Mouse (Mus musculus) 3134 (cell line): ENCODE measurements around the gene Slc35a1.
A peak's percentile ranks its signal among the peaks of the same experiment; 100 is the strongest.
"Not testable (repeated sequence)": the region's sequence is repeated elsewhere in the genome, so short reads cannot be mapped to it uniquely, and the experiment has no call there.

Experiments
- DNase-seq: peaks from one replicate; pipeline ENCODE4 v3.0.0-alpha.2; 2011; ENCODE audit warnings: low spot score; ENCODE audit not compliant: insufficient read length; ENCODE audit errors: extremely low read depth

Gene Slc35a1

GRCm38 (mm10) chr4:34686874-34687567 is at the start of gene Slc35a1:
TSS of gene Slc35a1 (minus strand) at chr4:34687438.
- DNase-seq, result peak; percentile 96

- no peak for DNase-seq
Observed at GRCm38 (mm10) chr4:34734461-34734860, 47.2 kb upstream of the Slc35a1 start.

- not testable (repeated sequence) for DNase-seq
Observed at GRCm38 (mm10) chr4:34733415-34733814, 46.2 kb upstream of the Slc35a1 start.

- peak; percentile 16 for DNase-seq
Observed at GRCm38 (mm10) chr4:34729851-34730341, 42.7 kb upstream of the Slc35a1 start, which contains the start of gene Cfap206. TSS of gene Cfap206 (minus strand) at chr4:34730206.

- DNase-seq, result not testable (repeated sequence)
Observed at GRCm38 (mm10) chr4:34725710-34726109, 38.5 kb upstream of the Slc35a1 start.

- no peak for DNase-seq
Observed at GRCm38 (mm10) chr4:34724306-34724705, 37.1 kb upstream of the Slc35a1 start.

GRCm38 (mm10) chr4:34723186-34723585 is 35.9 kb upstream of the Slc35a1 start:
- DNase-seq, result peak; percentile 38

GRCm38 (mm10) chr4:34720127-34720895 is 33.1 kb upstream of the Slc35a1 start:
- DNase-seq, result no peak

GRCm38 (mm10) chr4:34719421-34719820 is 32.2 kb upstream of the Slc35a1 start:
- no peak for DNase-seq

- no peak for DNase-seq
Observed at GRCm38 (mm10) chr4:34715062-34715461, 27.8 kb upstream of the Slc35a1 start.

GRCm38 (mm10) chr4:34708127-34708526 is 20.9 kb upstream of the Slc35a1 start:
- DNase-seq, result no peak

- no peak for DNase-seq
Observed at GRCm38 (mm10) chr4:34707248-34707647, 20.0 kb upstream of the Slc35a1 start.

GRCm38 (mm10) chr4:34703029-34703428 is 15.8 kb upstream of the Slc35a1 start:
- no peak for DNase-seq

- no peak for DNase-seq
Observed at GRCm38 (mm10) chr4:34702231-34702630, 15.0 kb upstream of the Slc35a1 start.

GRCm38 (mm10) chr4:34701528-34701927 is 14.3 kb upstream of the Slc35a1 start:
- peak; percentile 39 for DNase-seq

- no peak for DNase-seq
Observed at GRCm38 (mm10) chr4:34688021-34688420, 783 bp upstream of the Slc35a1 start.

GRCm38 (mm10) chr4:34680530-34680929 is 6.7 kb downstream of the Slc35a1 start:
- DNase-seq, result no peak

- no peak for DNase-seq
Observed at GRCm38 (mm10) chr4:34673721-34674120, 13.5 kb downstream of the Slc35a1 start.

GRCm38 (mm10) chr4:34667923-34668322 is 19.3 kb downstream of the Slc35a1 start:
- DNase-seq, result no peak

- DNase-seq, result peak; percentile 14
Observed at GRCm38 (mm10) chr4:34661927-34662326, 25.3 kb downstream of the Slc35a1 start.

- no peak for DNase-seq
Observed at GRCm38 (mm10) chr4:34661514-34661913, 25.7 kb downstream of the Slc35a1 start.

- no peak for DNase-seq
Observed at GRCm38 (mm10) chr4:34659012-34659411, 28.2 kb downstream of the Slc35a1 start.
